Mouse (Mus musculus) ES-E14 (cell line): ENCODE data around the gene Smpd2. TPM values are rescaled to one million over a fixed set of nuclear protein-coding genes. Genes with fewer than 3 reads are reported as not detected.

Experiments used
- DNase-seq: peaks from one replicate; pipeline ENCODE4 v3.0.0-alpha.2; 2013; ENCODE audit warnings: low read depth, low spot score
- H3K27ac ChIP-seq: 2 replicates; pipeline ENCODE4 v1.5.1; 2012; ENCODE audit warnings: low read depth, mild to moderate bottlenecking, low read length, moderate library complexity, mixed read lengths; ENCODE audit not compliant: poor library complexity, insufficient read depth, severe bottlenecking
- H3K36me3 ChIP-seq: 2 replicates; pipeline ENCODE4 v1.6.1; 2012; ENCODE audit warnings: mild to moderate bottlenecking, low read length, moderate library complexity, mixed read lengths; ENCODE audit not compliant: control insufficient read depth, poor library complexity, insufficient read depth, severe bottlenecking
- H3K4me1 ChIP-seq, 2 experiments: fragments of 150-350 bp in 1 of 2; sonication (generic) in 1 of 2; 2 replicates each; pipeline ENCODE4 v1.6.1; 2012; ENCODE audit warnings: low read length in 2 of 2, mild to moderate bottlenecking in 1 of 2, mixed read lengths in 1 of 2; ENCODE audit not compliant: control insufficient read depth in 2 of 2, insufficient read depth in 2 of 2, poor library complexity in 1 of 2
- H3K4me3 ChIP-seq, 2 experiments: fragments of 150-350 bp in 1 of 2; sonication (generic) in 1 of 2; 2 replicates each; pipeline ENCODE4 v1.5.1; 2012; ENCODE audit warnings: low read length in 2 of 2, low read depth in 1 of 2, mild to moderate bottlenecking in 1 of 2, mixed read lengths in 1 of 2; ENCODE audit not compliant: insufficient read depth in 1 of 2, poor library complexity in 1 of 2, severe bottlenecking in 1 of 2
- H3K9ac ChIP-seq: 2 replicates; pipeline ENCODE4 v1.6.1; 2012; ENCODE audit warnings: low read depth, mild to moderate bottlenecking, low read length, mixed read lengths; ENCODE audit not compliant: poor library complexity, insufficient read depth, severe bottlenecking
- H3K9me3 ChIP-seq: fragments of 150-350 bp; sonication (generic); 2 replicates; pipeline ENCODE4 v1.6.1; 2012; ENCODE audit warnings: low read depth, mild to moderate bottlenecking, low read length; ENCODE audit not compliant: control insufficient read depth, insufficient read depth
- CHD2 ChIP-seq: IDR thresholded peaks from 2 replicates; pipeline ENCODE4 v1.6.1; 2014; ENCODE audit warnings: mild to moderate bottlenecking, low read depth, low read length, inconsistent platforms
- HCFC1 ChIP-seq: IDR thresholded peaks from 2 replicates; pipeline ENCODE4 v1.6.1; 2012; ENCODE audit warnings: low read length, inconsistent platforms, borderline replicate concordance; ENCODE audit not compliant: insufficient read depth
- MAFK ChIP-seq: IDR thresholded peaks from 2 replicates; pipeline ENCODE4 v1.6.1; 2014; ENCODE audit warnings: mild to moderate bottlenecking, low read depth, low read length, inconsistent platforms; ENCODE audit not compliant: insufficient read depth
- ZC3H11A ChIP-seq: IDR thresholded peaks from 2 replicates; pipeline ENCODE4 v1.6.1; 2012; ENCODE audit warnings: low read depth, mild to moderate bottlenecking, inconsistent platforms, low read length, borderline replicate concordance
- ZNF384 ChIP-seq: IDR thresholded peaks from 2 replicates; pipeline ENCODE4 v1.6.1; 2012; ENCODE audit warnings: low read depth, low read length, inconsistent platforms
- in situ Hi-C, 2 experiments: fragments of 600-800 bp; cut with MboI; formaldehyde crosslinking; loops; one replicate each; pipeline ENCODE4 v1.15.1; 2025; ENCODE audit warnings: low sequenced_read_pairs in 2 of 2, inconsistent platforms in 1 of 2; ENCODE audit not compliant: unreplicated experiment in 2 of 2
- total RNA-seq: library from RNA; depleted of rRNA; stranded (reverse); fragments of 300-350 nt; gene quantifications from 2 replicates; pipeline ENCODE4 v1.2.3, GENCODE M21; 2012

The Smpd2 gene
- total RNA-seq, 1 experiment = 31.7 TPM

- H3K27ac ChIP-seq = no peak overlapping the region
- peaks cover 16% of the 10 kb centered on the region for H3K36me3 ChIP-seq
- H3K4me3 ChIP-seq = no peak overlapping the region
- peaks cover 2 to 11% of the 10 kb centered on the region in 2 experiments; a peak in 1 of 4 replicates for H3K4me1 ChIP-seq
- H3K9me3 ChIP-seq = no peaks in the 10 kb centered on the region
- no peak overlapping the region for H3K9ac ChIP-seq
- no peak for DNase-seq
- TF ChIP-seq HCFC1 (no peak), MAFK (no peak), ZC3H11A (no peak), CHD2 (no peak), ZNF384 (no peak)
- in situ Hi-C loops = no loop called here
Measured at GRCm38 (mm10) chr10:41452791-41453190, 37.4 kb downstream of the Smpd2 start.

GRCm38 (mm10) chr10:41451656-41452055 is 38.5 kb downstream of the Smpd2 start:
- no peak for DNase-seq
- H3K4me3 ChIP-seq = no peak overlapping the region
- peaks cover 16% of the 10 kb centered on the region for H3K36me3 ChIP-seq
- TF ChIP-seq ZNF384 (no peak), CHD2 (no peak), HCFC1 (no peak)
- in situ Hi-C loops = no loop called here
- H3K9ac ChIP-seq = no peak overlapping the region
- peaks cover 2 to 11% of the 10 kb centered on the region in 2 experiments; a peak in 1 of 4 replicates for H3K4me1 ChIP-seq
- no peak overlapping the region for H3K27ac ChIP-seq
- H3K9me3 ChIP-seq = no peaks in the 10 kb centered on the region

- no peak for DNase-seq
- TF ChIP-seq ZC3H11A (no peak), ZNF384 (peak; percentile 84)
- in situ Hi-C loops = no loop called here
- peaks cover 2 to 5% of the 10 kb centered on the region in 2 experiments; a peak in 1 of 4 replicates for H3K4me1 ChIP-seq
- no peak overlapping the region for H3K27ac ChIP-seq
- peaks cover 10% of the 10 kb centered on the region; the same call in 1 of the 2 replicates for H3K36me3 ChIP-seq
- H3K4me3 ChIP-seq = peak overlapping the region; percentile 85 to 98
- H3K9me3 ChIP-seq = no peaks in the 10 kb centered on the region
- peak overlapping the region; percentile 94 for H3K9ac ChIP-seq
Measured at GRCm38 (mm10) chr10:41450780-41451522, 39.2 kb downstream of the Smpd2 start.

GRCm38 (mm10) chr10:41450137-41450670 is 40.0 kb downstream of the Smpd2 start, which contains the start of gene Zbtb24:
Gene Zbtb24 (plus strand): TSS chr10:41450383.
- Histone ChIP-seq H3K36me3 (peaks cover 8% of the 10 kb centered on the region; the same call in 1 of the 2 replicates), H3K9ac (peak within 1 kb of the TSS; percentile 94), H3K27ac (peak within 1 kb of the TSS; percentile 77), H3K4me1 (peaks cover 6 to 8% of the 10 kb centered on the region in 2 experiments; a peak in 1 of 4 replicates), H3K9me3 (no peaks in the 10 kb centered on the region), H3K4me3 (peak within 1 kb of the TSS; percentile 85 to 98)
- DNase-seq = peak; percentile 97
- TF ChIP-seq CHD2 = no peak; the same call in 1 of the 2 replicates
- peak; percentile 72 for TF ChIP-seq HCFC1
- in situ Hi-C loops = no loop called here
